Comparison of ENCODE assay signal across 11 mouse cellular contexts in the genomic region with DNA sequence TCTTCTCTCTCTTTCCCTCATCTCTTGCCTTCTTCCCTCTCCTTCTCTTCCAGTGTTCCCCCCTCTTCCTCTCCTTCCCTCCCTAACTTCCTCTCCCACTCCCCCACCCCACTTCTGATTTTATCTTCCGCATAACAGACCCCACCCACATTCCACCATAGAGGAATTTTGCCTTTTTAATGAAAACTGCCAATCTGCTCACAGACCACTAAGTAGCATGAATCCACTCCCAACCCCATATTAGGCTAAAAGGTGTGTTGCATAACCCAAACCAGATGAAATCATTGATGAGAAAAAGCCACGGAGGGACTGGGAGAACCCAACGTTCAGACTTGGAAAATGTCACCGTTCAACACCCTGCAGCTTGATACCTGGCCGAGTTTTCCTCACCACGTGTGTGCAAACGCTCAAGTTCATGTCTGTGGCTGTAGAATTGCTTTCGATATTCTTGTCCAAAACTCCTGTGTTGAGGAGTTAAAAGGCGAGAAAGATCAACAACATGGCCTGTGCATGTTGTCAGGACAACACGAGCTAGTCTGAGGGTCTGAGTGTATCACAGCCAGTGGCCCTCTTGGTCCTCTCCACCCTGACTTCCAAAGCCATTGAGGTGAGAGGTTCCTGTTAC. TPM values are rescaled to one million over a fixed set of nuclear protein-coding genes. Genes with fewer than 3 reads are reported as not detected.
DNase-seq lines count a peak whose midpoint lies in the region; ATAC-seq and TF ChIP-seq lines count a peak whose summit lies in the region.
"Had no signal": no experiment of that assay in that cellular context is flagged by ENCODE, and none has a peak within 500 bp of the region (broad histone marks: within the 10 kb centered on the region; RNA-seq: fewer than 3 reads in every experiment).

No protein-coding gene starts in this region.

- peak overlapping the region; percentile 77 for H3K27ac ChIP-seq in heart, adult 2 months
- H3K27ac ChIP-seq in lung, postnatal 0 days (ENCODE audit: low read length), result peak overlapping the region; percentile 34
- peak overlapping the region; percentile 92 for H3K27ac ChIP-seq in heart, embryonic 16.5 days (ENCODE audit: low read length)

- no peak overlapping the region for H3K4me2 ChIP-seq in lung, postnatal 0 days (replicated peaks; ENCODE audit: low read depth, low read length)
- H3K4me2 ChIP-seq in heart, embryonic 16.5 days (ENCODE audit: low read depth, low read length), result peak overlapping the region; percentile 13; the same call in 1 of the 2 replicates

- H3K4me1 ChIP-seq in heart, adult 2 months (ENCODE audit: control insufficient read depth, insufficient read depth, low read length), result peaks cover 63% of the 10 kb centered on the region
- peaks cover 30% of the 10 kb centered on the region for H3K4me1 ChIP-seq in lung, postnatal 0 days (ENCODE audit: insufficient read depth, low read depth, low read length)
- peaks cover 89% of the 10 kb centered on the region for H3K4me1 ChIP-seq in heart, embryonic 16.5 days (ENCODE audit: control insufficient read depth, insufficient read depth, low read length)

- 16% methylated on average over 10 of the region's 10 CpGs for WGBS in heart, adult 2 months
- 49% methylated on average over 10 of the region's 10 CpGs for WGBS in lung, postnatal 0 days
- WGBS in heart, embryonic 16.5 days, result 60% methylated on average over 10 of the region's 10 CpGs

- H3K36me3 ChIP-seq in heart, adult 2 months (ENCODE audit: control insufficient read depth, insufficient read depth, low read length), result peaks cover 59% of the 10 kb centered on the region
- no peaks in the 10 kb centered on the region for H3K36me3 ChIP-seq in lung, postnatal 0 days (ENCODE audit: insufficient read depth, low read length)
- peaks cover 7% of the 10 kb centered on the region; the same call in 1 of the 2 replicates for H3K36me3 ChIP-seq in heart, embryonic 16.5 days (ENCODE audit: control insufficient read depth, insufficient read depth)

- H3K27me3 ChIP-seq in heart, adult 2 months (ENCODE audit: control insufficient read depth, insufficient read depth, low read length), result no peaks in the 10 kb centered on the region
- H3K27me3 ChIP-seq in lung, postnatal 0 days (replicated peaks; ENCODE audit: insufficient read depth, low read length), result no peaks in the 10 kb centered on the region
- H3K27me3 ChIP-seq in heart, embryonic 16.5 days (ENCODE audit: control insufficient read depth, insufficient read depth, low read length), result no peaks in the 10 kb centered on the region

- no peak overlapping the region for H3K9ac ChIP-seq in heart, adult 2 months (ENCODE audit: low read depth, low read length)
- no peak overlapping the region for H3K9ac ChIP-seq in lung, postnatal 0 days (replicated peaks; ENCODE audit: low read depth)
- H3K9ac ChIP-seq in heart, embryonic 16.5 days (ENCODE audit: low read length), result no peak overlapping the region; the same call in 1 of the 2 replicates

- no peaks in the 10 kb centered on the region for H3K9me3 ChIP-seq in lung, postnatal 0 days (ENCODE audit: low read length)
- no peaks in the 10 kb centered on the region for H3K9me3 ChIP-seq in heart, embryonic 16.5 days (replicated peaks; ENCODE audit: control insufficient read depth, low read length)

- no peak for ATAC-seq in lung, postnatal 0 days
- no peak for ATAC-seq in heart, embryonic 16.5 days (replicated peaks; ENCODE audit: extremely low read depth, insufficient read depth, low FRiP score)

- no peak for TF ChIP-seq CTCF in heart, adult 2 months (IDR thresholded peaks at IDR 0.05)
- TF ChIP-seq CTCF in lung, postnatal 0 days (IDR thresholded peaks at IDR 0.05), result no peak

- peaks cover 18% of the 10 kb centered on the region for H3K79me2 ChIP-seq in heart, adult 2 months (replicated peaks; ENCODE audit: control insufficient read depth, insufficient read depth, low read length)

- TF ChIP-seq POLR2A in heart, adult 2 months (IDR thresholded peaks at IDR 0.05; ENCODE audit: insufficient read depth, low read depth, low read length), result no peak

- H3K4me3 ChIP-seq in heart, adult 2 months, result peak overlapping the region; percentile 3; the same call in 1 of the 2 replicates
- no peak overlapping the region for H3K4me3 ChIP-seq in lung, postnatal 0 days (ENCODE audit: low read depth, low read length)
- H3K4me3 ChIP-seq in heart, embryonic 16.5 days (ENCODE audit: low read length), result no peak overlapping the region

- no peak for TF ChIP-seq EP300 in heart, adult 2 months (IDR thresholded peaks at IDR 0.05; ENCODE audit: insufficient read depth, low read depth, low read length)
- no peak; the same call in 1 of the 2 replicates for TF ChIP-seq EP300 in lung, postnatal 0 days (IDR thresholded peaks at IDR 0.05)

- DNase-seq in heart, adult 2 months, result no peak
- DNase-seq in heart, adult 8-10 months (ENCODE audit: low spot score), result no peak
- DNase-seq in lung, postnatal 0 days (ENCODE audit: low spot score), result peak; percentile 53
- DNase-seq in lung, postnatal 36 days, result no peak
- DNase-seq in thymus, postnatal 0 days (ENCODE audit: low spot score), result no peak
- no peak for DNase-seq in cerebellum, adult 11 months
- DNase-seq in embryo, embryonic 10 days (ENCODE audit: low spot score), result no peak
- DNase-seq: cerebellum, adult 2 months; left cerebral cortex, postnatal 4 days; midbrain, embryonic 14.5 days had no signal

- intact Hi-C loops in heart, adult 2 months (cut with DNase I), result no loop called here

RNA-seq across cellular contexts. Expression of gene Mbnl2, which starts 13.0 kb away (rescaled TPM):
- 100 to 1,000 TPM; 221 to 258 TPM for total RNA-seq in heart, adult 2 months (2021)
- 91.1 and 133 TPM in 2 replicates for polyA plus RNA-seq in heart, adult 2 months (2012; rRNA removed)
- total RNA-seq in heart, adult 8-10 months (2022), result 100 to 1,000 TPM; 236 to 260 (median 252) TPM
- 171 and 176 TPM in 2 replicates for polyA plus RNA-seq in lung, postnatal 0 days (2015; fragmentation: Nextera tagmentation; extraction: Ambion mirVana)
- 129 and 142 TPM in 2 replicates for polyA plus RNA-seq in heart, embryonic 16.5 days (2015; fragmentation: Nextera tagmentation; extraction: Ambion mirVana)
- polyA plus RNA-seq in thymus, postnatal 0 days (2015; fragmentation: Nextera tagmentation; extraction: Ambion mirVana), result 81.9 and 91.2 TPM in 2 replicates

Comparison
In these comparisons a context has a peak if more than half of its experiments do, and no peak if none do; other contexts are left out.
1. H3K27ac ChIP-seq: peak in every context shown above with its lines; median percentile 92 in heart, embryonic 16.5 days; 77 in heart, adult 2 months; 34 in lung, postnatal 0 days.